Mouse (Mus musculus): ENCODE results near the gene 9130230L23Rik. TPM values are rescaled to one million over a fixed set of nuclear protein-coding genes. Genes with fewer than 3 reads are reported as not detected.
A peak's percentile ranks its signal among the peaks of the same experiment; 100 is the strongest.

Gene 9130230L23Rik
- polyA plus RNA-seq, 1 experiment, result 1.0 TPM

DNA sequence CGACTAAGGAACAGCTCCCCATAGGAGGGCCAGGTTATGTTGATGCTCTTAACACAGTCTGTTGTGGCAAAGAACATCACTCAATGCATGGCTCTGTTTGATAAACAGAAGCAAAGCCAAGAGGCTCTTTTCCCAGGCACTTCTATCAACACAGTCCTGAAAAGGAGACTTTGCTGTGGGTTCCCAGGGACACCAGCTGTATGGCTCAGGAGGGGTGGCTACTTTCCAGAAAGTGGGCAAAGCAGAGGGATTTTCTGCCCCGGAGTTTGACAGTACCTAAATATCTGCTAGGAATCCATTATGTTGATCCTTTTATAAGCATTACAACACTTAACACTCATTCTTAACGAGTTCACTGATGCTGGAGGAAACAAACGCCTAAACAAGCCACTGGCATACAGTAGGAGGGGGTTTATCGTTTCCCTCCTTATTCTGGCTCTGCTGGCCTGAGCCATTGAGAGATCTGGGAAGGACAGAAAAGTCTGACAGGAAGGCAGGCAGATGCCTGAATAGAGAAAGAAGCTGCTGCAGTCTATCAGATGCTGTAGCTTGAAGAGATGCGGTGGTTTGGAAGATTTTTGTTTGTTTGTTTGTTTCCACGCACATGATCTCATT is 32.5 kb upstream of the 9130230L23Rik start:
- H3K27ac ChIP-seq (ENCODE audit: insufficient read depth, low read depth, low read length), result no peak overlapping the region
- TF ChIP-seq POLR2A (IDR thresholded peaks at IDR 0.05; ENCODE audit: borderline replicate concordance, low read depth, low read length) (no peak), CTCF (IDR thresholded peaks at IDR 0.05; ENCODE audit: low read depth, low read length) (no peak)
- H3K4me3 ChIP-seq (ENCODE audit: insufficient read depth, low read length), result no peak overlapping the region
- H3K4me1 ChIP-seq (ENCODE audit: control insufficient read depth, insufficient read depth, low read length), result peaks cover 40% of the 10 kb centered on the region

DNA sequence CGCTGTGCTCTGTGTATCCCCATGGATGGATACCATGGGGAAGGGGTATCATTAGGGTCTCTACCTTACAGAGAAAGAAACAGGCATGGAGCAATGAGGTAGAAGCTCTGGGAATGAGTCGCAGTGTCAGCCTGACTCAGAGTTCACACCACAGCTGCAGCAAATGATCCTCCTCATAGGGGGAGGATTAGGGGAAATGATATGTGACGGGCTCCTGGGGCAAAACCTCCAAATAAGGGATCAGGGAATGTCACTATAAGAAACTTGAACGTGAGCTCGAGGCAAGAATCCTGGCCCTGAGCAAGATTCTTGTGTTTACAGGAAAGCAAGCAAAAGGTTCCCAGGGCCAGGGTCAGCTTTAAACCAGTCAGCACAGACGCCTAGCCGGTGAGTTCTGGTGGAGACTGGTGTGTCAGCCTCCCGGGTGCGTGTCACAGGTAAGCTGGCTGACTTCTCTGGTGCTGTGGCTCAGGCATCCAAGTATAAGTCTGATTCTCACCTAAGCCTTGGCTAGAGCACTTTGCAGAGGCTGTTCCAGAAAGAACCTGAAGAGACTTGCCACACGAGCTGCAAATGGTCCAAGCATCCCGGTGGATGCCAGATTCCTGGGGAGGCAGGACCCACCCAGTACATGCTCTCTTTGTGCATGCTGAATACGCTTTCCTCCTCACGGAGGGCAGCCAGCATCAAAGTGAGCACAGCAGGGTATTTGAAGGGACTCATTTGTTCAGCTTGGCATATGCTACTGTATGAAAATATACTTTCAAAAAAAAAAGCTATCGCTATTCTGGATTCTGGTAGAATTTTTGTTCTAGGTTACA is 30.5 kb upstream of the 9130230L23Rik start:
- no peak for TF ChIP-seq POLR2A (IDR thresholded peaks at IDR 0.05; ENCODE audit: borderline replicate concordance, low read depth, low read length)
- no peak for TF ChIP-seq CTCF (IDR thresholded peaks at IDR 0.05; ENCODE audit: low read depth, low read length)
- peaks cover 32% of the 10 kb centered on the region for H3K4me1 ChIP-seq (ENCODE audit: control insufficient read depth, insufficient read depth, low read length)
- H3K27ac ChIP-seq (ENCODE audit: insufficient read depth, low read depth, low read length), result no peak overlapping the region
- no peak overlapping the region for H3K4me3 ChIP-seq (ENCODE audit: insufficient read depth, low read length)

DNA sequence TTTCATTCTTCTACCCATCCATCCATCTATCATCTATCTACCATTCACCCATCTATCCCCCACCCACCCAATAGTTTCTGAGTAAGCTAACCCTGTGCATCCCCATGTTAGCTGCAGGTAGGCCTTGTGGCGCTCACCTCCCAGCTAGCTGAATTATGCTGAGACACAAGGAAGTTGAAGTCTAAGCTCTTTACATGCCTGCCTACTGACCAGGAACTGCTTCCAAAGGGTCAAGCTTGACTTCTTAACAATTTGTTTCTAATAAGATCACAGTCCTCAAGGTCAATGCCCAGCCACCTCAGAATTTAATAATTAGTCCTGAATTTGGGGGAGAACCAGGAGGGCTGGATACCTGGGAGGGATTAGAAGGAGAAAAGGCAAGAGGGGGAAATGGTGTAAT is 28.7 kb upstream of the 9130230L23Rik start:
- TF ChIP-seq POLR2A (IDR thresholded peaks at IDR 0.05; ENCODE audit: borderline replicate concordance, low read depth, low read length) (no peak), CTCF (IDR thresholded peaks at IDR 0.05; ENCODE audit: low read depth, low read length) (no peak)
- Histone ChIP-seq H3K4me3 (ENCODE audit: insufficient read depth, low read length) (no peak overlapping the region), H3K4me1 (ENCODE audit: control insufficient read depth, insufficient read depth, low read length) (peaks cover 23% of the 10 kb centered on the region), H3K27ac (ENCODE audit: insufficient read depth, low read depth, low read length) (no peak overlapping the region)

DNA sequence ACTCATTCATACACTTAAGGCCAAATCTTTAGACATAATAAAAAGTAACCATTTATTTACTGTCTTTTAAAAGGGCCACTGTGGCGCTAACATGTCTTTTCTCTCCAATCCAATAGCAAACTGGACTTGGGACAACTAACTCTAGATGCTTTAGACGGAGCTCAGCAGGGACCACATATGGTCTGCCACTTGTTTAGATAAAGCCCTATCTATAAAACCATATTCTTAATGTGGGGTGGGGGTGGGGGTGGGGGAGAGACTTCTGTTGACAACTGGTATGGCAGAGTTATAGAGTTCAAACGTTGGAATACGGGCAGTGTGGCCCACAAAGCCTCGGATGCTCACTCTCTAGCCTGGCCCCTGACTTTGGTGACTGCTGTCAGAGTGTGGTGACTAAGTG is 27.6 kb upstream of the 9130230L23Rik start:
- TF ChIP-seq POLR2A (IDR thresholded peaks at IDR 0.05; ENCODE audit: borderline replicate concordance, low read depth, low read length), result no peak
- no peak for TF ChIP-seq CTCF (IDR thresholded peaks at IDR 0.05; ENCODE audit: low read depth, low read length)
- H3K27ac ChIP-seq (ENCODE audit: insufficient read depth, low read depth, low read length), result no peak overlapping the region
- peaks cover 16% of the 10 kb centered on the region for H3K4me1 ChIP-seq (ENCODE audit: control insufficient read depth, insufficient read depth, low read length)

GRCm38 (mm10) chr5:66028232-66028631 is 24.1 kb upstream of the 9130230L23Rik start:
- TF ChIP-seq CTCF (IDR thresholded peaks at IDR 0.05; ENCODE audit: low read depth, low read length), result no peak
- no peak for TF ChIP-seq POLR2A (IDR thresholded peaks at IDR 0.05; ENCODE audit: borderline replicate concordance, low read depth, low read length)
- Histone ChIP-seq H3K27ac (ENCODE audit: insufficient read depth, low read depth, low read length) (no peak overlapping the region), H3K4me1 (ENCODE audit: control insufficient read depth, insufficient read depth, low read length) (no peaks in the 10 kb centered on the region), H3K4me3 (ENCODE audit: insufficient read depth, low read length) (no peak overlapping the region)

More for the DNA sequence above, 27.6 kb upstream of the 9130230L23Rik start:
- H3K4me3 ChIP-seq (ENCODE audit: insufficient read depth, low read length), result no peak overlapping the region

DNA sequence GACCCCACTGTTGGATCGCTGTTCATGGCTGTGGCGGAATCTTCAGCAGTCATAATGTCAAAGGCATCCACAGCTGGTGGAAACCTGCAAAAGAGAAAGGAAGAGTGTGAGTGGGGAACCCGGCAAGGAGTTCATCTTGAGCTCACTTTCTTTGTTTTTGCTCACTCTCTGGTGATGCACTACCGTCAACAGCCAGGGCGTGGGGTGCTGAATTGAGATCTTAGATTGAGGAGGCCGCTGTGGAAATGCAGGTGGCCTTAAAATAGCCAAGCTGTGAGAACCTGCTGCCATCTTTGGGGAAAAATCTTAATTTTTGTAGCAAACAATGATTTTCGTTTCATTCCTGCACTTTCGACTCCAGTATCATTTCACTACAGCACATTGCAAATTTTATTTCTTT is 23.1 kb upstream of the 9130230L23Rik start:
- TF ChIP-seq POLR2A (IDR thresholded peaks at IDR 0.05; ENCODE audit: borderline replicate concordance, low read depth, low read length), result no peak
- TF ChIP-seq CTCF (IDR thresholded peaks at IDR 0.05; ENCODE audit: low read depth, low read length), result no peak
- no peak overlapping the region for H3K4me3 ChIP-seq (ENCODE audit: insufficient read depth, low read length)
- no peaks in the 10 kb centered on the region for H3K4me1 ChIP-seq (ENCODE audit: control insufficient read depth, insufficient read depth, low read length)
- H3K27ac ChIP-seq (ENCODE audit: insufficient read depth, low read depth, low read length), result no peak overlapping the region

- Histone ChIP-seq H3K4me3 (ENCODE audit: insufficient read depth, low read length) (no peak overlapping the region), H3K4me1 (ENCODE audit: control insufficient read depth, insufficient read depth, low read length) (no peaks in the 10 kb centered on the region), H3K27ac (ENCODE audit: insufficient read depth, low read depth, low read length) (no peak overlapping the region)
- no peak for TF ChIP-seq POLR2A (IDR thresholded peaks at IDR 0.05; ENCODE audit: borderline replicate concordance, low read depth, low read length)
- no peak for TF ChIP-seq CTCF (IDR thresholded peaks at IDR 0.05; ENCODE audit: low read depth, low read length)
Observed at GRCm38 (mm10) chr5:66026796-66027195, 22.7 kb upstream of the 9130230L23Rik start.

DNA sequence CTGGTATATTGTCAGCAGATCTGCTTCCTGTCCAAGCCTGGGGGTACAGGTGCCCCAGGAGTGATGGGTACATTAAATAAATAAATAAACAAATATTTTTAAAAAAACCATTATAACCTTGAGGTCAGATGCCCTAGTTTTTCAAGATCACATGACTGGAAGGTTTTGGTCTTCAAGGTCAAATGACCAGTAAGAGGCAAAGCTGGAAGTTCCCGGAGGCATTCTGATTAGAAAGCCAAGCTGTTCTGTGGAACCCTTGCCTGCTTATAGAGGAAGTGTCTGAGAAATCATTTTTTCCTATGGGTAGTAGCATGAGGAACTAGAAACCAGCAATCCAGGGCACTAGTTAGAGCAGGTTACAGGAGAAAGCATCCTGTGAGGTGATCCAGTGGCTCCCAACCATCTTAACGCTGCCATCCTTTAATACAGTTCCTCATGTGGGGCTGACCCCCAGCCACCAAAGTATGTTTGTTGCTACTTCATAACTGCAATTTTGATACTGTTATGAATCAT is 11.4 kb upstream of the 9130230L23Rik start:
- TF ChIP-seq CTCF (IDR thresholded peaks at IDR 0.05; ENCODE audit: low read depth, low read length) (no peak), POLR2A (IDR thresholded peaks at IDR 0.05; ENCODE audit: borderline replicate concordance, low read depth, low read length) (no peak)
- peak overlapping the region; percentile 95 for H3K27ac ChIP-seq (ENCODE audit: insufficient read depth, low read depth, low read length)

GRCm38 (mm10) chr5:66014437-66014836 is 10.4 kb upstream of the 9130230L23Rik start:
- TF ChIP-seq CTCF (IDR thresholded peaks at IDR 0.05; ENCODE audit: low read depth, low read length) (no peak), POLR2A (IDR thresholded peaks at IDR 0.05; ENCODE audit: borderline replicate concordance, low read depth, low read length) (no peak)
- peaks cover 27% of the 10 kb centered on the region for H3K4me1 ChIP-seq (ENCODE audit: control insufficient read depth, insufficient read depth, low read length)
- H3K27ac ChIP-seq (ENCODE audit: insufficient read depth, low read depth, low read length), result peak overlapping the region; percentile 95
- no peak overlapping the region for H3K4me3 ChIP-seq (ENCODE audit: insufficient read depth, low read length)

More for the DNA sequence above, 11.4 kb upstream of the 9130230L23Rik start:
- Histone ChIP-seq H3K4me3 (ENCODE audit: insufficient read depth, low read length) (no peak overlapping the region), H3K4me1 (ENCODE audit: control insufficient read depth, insufficient read depth, low read length) (peaks cover 27% of the 10 kb centered on the region)

GRCm38 (mm10) chr5:66013999-66014398 is 9.9 kb upstream of the 9130230L23Rik start:
- Histone ChIP-seq H3K4me1 (ENCODE audit: control insufficient read depth, insufficient read depth, low read length) (peaks cover 27% of the 10 kb centered on the region), H3K27ac (ENCODE audit: insufficient read depth, low read depth, low read length) (peak overlapping the region; percentile 95)
- TF ChIP-seq CTCF (IDR thresholded peaks at IDR 0.05; ENCODE audit: low read depth, low read length) (no peak), POLR2A (IDR thresholded peaks at IDR 0.05; ENCODE audit: borderline replicate concordance, low read depth, low read length) (no peak)

More at GRCm38 (mm10) chr5:66013999-66014398, 9.9 kb upstream of the 9130230L23Rik start:
- H3K4me3 ChIP-seq (ENCODE audit: insufficient read depth, low read length), result no peak overlapping the region

Measured in bone marrow macrophage, adult 2 months (primary cell).